Mouse (Mus musculus): Measurements from ENCODE around the gene Slc2a13. TPM values are rescaled to one million over a fixed set of nuclear protein-coding genes. Genes with fewer than 3 reads are reported as not detected.

The Slc2a13 gene
- polyA plus RNA-seq, 1 experiment from 2014 or later: 2.3 TPM

DNA sequence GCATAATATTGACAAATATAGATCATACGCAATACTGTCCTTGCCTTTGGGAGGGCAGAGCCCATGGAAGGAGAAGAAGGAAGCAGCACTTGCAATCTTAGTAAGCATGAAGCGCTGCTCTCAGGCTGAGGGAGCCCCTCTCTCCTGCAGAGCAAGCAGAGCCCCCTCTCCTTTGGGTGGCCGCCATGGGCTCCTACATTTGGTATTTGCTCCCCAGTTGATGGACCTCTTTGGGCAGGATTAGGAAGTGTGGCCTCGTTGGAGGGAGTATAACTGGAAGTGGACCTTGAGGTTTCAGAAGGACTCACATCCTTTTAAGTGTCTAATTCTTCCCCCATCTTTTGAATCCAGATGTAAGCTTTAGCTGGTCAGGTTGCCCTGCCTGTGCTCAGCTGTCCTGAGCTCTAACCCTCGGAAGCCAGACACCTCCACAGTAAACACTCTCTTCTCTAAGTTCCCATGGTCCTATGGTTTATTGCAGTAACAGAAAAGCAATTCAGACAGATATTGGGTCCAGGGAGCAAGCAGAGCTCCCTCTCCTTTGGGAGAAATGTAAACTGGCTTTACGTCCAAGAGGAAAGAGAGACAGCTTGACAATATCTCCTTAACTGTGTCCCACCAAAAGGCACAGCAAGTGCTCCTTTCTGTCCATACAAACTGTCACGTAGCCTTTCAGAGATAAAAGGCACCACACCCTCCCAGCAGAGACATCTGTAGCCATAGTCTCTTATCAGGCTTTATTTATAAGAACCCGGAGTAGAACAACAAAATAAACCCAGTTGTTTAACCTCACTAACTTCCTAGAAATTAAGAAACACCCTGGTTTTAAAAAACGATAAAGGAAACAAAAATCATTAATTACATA is 321.3 kb downstream of the Slc2a13 start:
- H3K4me2 ChIP-seq (replicated peaks): no peak overlapping the region
- H3K27me3 ChIP-seq: no peaks in the 10 kb centered on the region
- H3K36me3 ChIP-seq: no peaks in the 10 kb centered on the region
- 78% methylated on average over 9 of the region's 9 CpGs for WGBS
- H3K9ac ChIP-seq (replicated peaks): no peak overlapping the region
- no peaks in the 10 kb centered on the region for H3K4me1 ChIP-seq
- no peaks in the 10 kb centered on the region for H3K9me3 ChIP-seq
- no peak for ATAC-seq (replicated peaks)
- H3K4me3 ChIP-seq: no peak overlapping the region
- H3K27ac ChIP-seq (replicated peaks): no peak overlapping the region

DNA sequence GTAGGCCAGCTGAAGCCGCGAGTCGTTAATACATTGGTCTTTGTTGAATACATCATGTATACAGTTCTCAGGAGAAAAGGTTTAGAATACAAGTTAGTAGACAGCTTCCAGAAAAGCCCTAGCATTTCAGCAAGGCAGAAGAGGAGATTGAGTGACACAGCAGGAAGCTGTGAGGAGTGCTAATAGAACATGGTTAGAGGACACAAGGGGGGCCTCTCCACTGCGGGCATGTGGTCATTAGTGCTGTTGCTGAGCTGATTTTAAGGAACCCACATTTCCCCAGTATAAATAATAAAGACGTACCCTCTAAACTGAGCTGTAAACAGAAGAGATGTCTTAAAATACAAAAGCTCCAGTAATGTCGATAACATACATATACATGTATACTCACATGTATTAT is 322.2 kb downstream of the Slc2a13 start:
- H3K9me3 ChIP-seq: no peaks in the 10 kb centered on the region
- H3K4me3 ChIP-seq: no peak overlapping the region
- no peaks in the 10 kb centered on the region for H3K36me3 ChIP-seq
- no peaks in the 10 kb centered on the region for H3K27me3 ChIP-seq
- H3K27ac ChIP-seq (replicated peaks): no peak overlapping the region
- H3K9ac ChIP-seq (replicated peaks): no peak overlapping the region
- no peak for ATAC-seq (replicated peaks)
- no peaks in the 10 kb centered on the region for H3K4me1 ChIP-seq
- H3K4me2 ChIP-seq (replicated peaks): no peak overlapping the region
- 30% methylated on average over 6 of the region's 6 CpGs for WGBS

DNA sequence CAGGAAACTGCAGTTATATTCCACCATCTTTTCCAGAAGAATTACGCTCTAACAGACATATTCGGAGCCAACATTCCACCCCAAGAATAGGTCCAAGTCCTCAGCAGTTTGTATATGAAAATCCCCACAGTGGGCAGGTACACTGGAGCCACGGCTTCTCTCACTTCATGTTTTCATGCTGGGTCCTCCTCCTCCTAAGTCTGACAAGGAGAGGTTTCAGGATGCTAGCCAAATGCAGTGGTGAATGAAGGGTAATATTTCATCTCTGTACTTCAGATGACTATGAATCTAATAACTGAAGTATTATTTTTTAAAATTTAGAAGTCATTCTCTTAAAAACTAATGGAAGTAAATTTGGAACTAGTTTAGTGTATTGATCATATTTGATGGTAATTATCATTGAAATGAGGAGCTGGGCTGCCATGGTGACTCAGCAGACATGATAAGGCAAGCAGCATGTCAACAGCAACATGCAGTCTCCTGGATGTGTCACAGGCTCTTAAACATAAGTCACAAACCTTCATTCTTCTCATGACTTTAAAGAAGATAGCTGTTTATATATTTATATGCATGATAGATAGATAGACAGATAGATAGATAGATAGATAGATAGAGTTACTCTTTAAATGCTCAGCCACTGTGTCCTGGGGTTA is 332.3 kb downstream of the Slc2a13 start:
- 87% methylated on average over 3 of the region's 3 CpGs for WGBS
- no peak for ATAC-seq (replicated peaks)
- no peak overlapping the region for H3K9ac ChIP-seq (replicated peaks)

DNA sequence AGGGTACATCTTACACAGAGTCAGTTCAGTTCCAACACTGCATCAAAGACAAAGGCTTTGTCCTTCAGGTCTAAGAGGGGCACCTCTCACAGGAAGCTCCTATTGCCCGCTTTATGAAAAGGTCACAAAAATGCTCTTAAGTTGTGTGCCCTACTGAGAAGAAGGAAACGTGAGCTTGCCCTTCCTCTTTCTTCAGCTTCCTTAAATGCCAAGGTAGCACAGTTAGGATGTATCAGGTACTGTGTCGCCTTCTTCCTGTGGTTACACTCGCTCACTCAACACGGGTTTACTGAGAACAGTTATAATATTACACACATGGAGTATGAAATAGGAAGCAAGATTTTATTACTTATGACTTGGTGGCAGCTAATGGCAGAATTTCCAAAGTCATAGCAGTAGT is 335.8 kb downstream of the Slc2a13 start:
- no peak overlapping the region for H3K4me2 ChIP-seq (replicated peaks)
- no peaks in the 10 kb centered on the region for H3K36me3 ChIP-seq
- H3K9ac ChIP-seq (replicated peaks): no peak overlapping the region
- H3K4me3 ChIP-seq: no peak overlapping the region
- no peaks in the 10 kb centered on the region for H3K4me1 ChIP-seq
- H3K9me3 ChIP-seq: no peaks in the 10 kb centered on the region
- no peak overlapping the region for H3K27ac ChIP-seq (replicated peaks)
- no peak for ATAC-seq (replicated peaks)
- no peaks in the 10 kb centered on the region for H3K27me3 ChIP-seq
- 89% methylated on average over 5 of the region's 5 CpGs for WGBS

More for the DNA sequence above, 332.3 kb downstream of the Slc2a13 start:
- no peak overlapping the region for H3K4me2 ChIP-seq (replicated peaks)
- no peaks in the 10 kb centered on the region for H3K4me1 ChIP-seq
- no peak overlapping the region for H3K27ac ChIP-seq (replicated peaks)
- no peak overlapping the region for H3K4me3 ChIP-seq
- no peaks in the 10 kb centered on the region for H3K27me3 ChIP-seq
- no peaks in the 10 kb centered on the region for H3K36me3 ChIP-seq
- no peaks in the 10 kb centered on the region for H3K9me3 ChIP-seq

Other genes with a start within 250 kb of the Slc2a13 start
- gene Lrrk2, start 99.9 kb upstream of the Slc2a13 start, polyA plus RNA-seq (2015; fragmentation: Nextera tagmentation; extraction: Ambion mirVana): 1.3 and 1.6 TPM in 2 replicates

All from forebrain, embryonic 15.5 days (tissue).